Mouse (Mus musculus) MEL (cell line): ENCODE results near the gene Tnfrsf4.

Experiments
- EP300 ChIP-seq, 2 experiments: IDR thresholded peaks; 2 replicates each; pipeline ENCODE4 v1.6.1; 2011; ENCODE audit warnings: improper control_type of control experiment in 2 of 2, low read length in 2 of 2, low read depth in 1 of 2, mild to moderate bottlenecking in 1 of 2
- ZMIZ1 ChIP-seq: IDR thresholded peaks from 2 replicates; pipeline ENCODE4 v1.6.1; 2012; ENCODE audit warnings: low read depth, mild to moderate bottlenecking, inconsistent platforms, low read length, improper control_type of control experiment, moderate library complexity

GRCm38 (mm10) chr4:155969043-155969653 lies 44.5 kb upstream of the Tnfrsf4 start:
- no peak for TF ChIP-seq ZMIZ1
- TF ChIP-seq EP300 (IDR thresholded peaks at IDR 0.05; ENCODE audit: low read depth in 1 of 2, low read length in 2 of 2): no peak
